Comparison of ENCODE assay signal across 8 mouse cellular contexts in the genomic region with DNA sequence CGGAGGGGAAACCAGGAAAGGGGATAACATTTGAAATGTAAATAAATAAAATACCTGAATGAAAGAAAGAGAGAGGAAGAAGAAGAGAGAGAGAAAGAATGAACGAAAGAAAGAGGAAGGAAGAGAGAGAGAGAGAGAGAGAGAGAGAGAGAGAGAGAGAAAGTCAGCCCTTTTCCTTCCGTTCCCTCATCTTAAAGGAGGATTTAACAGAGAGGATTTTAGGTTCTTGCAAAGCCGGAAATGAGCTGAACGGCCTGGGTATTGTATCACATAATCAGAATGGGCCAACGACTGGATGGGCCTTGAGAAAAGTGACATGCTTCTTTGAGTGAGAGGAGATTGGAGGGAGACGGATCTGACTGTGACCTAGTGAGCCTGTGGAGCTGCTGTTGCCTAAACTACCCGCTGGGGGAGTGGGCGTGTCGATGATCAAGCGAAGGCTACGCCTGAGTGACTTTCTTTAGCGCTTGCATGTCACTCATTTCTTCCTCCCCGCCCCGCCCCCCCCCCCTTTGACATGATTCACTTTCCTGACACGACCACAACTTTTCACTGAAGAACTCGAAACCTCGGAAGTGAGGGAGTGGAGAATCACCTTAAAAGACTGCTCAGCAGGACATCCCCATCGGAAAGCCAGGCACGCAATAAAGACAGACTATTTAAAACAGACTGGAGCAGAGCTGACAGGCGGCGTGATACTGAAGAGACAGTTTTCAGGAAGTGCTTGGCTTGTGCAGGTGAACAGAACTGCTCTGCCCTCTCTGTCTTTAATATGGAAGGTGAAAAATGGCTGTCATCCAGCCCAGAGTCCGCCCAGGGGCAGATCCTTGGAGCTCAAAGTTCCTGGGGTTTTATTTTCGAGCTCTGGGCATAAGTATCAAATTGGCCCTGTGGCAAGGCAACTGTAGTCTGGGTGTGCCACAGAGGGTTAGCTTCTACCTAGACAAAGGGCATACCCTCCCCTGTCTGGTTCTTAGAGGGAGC. TPM values are rescaled to one million over a fixed set of nuclear protein-coding genes. Genes with fewer than 3 reads are reported as not detected.
DNase-seq lines count a peak whose midpoint lies in the region; ATAC-seq and TF ChIP-seq lines count a peak whose summit lies in the region.

No protein-coding gene starts in this region.

- peak; percentile 81 for ATAC-seq in heart, embryonic 16.5 days (replicated peaks; ENCODE audit: extremely low read depth, insufficient read depth, low FRiP score)
- ATAC-seq in lung, postnatal 0 days, result peak; percentile 87

- no peak overlapping the region for H3K27ac ChIP-seq in heart, embryonic 16.5 days (ENCODE audit: low read length)
- no peak overlapping the region for H3K27ac ChIP-seq in lung, postnatal 0 days (ENCODE audit: low read length)

- H3ac ChIP-seq in C2C12 (ENCODE audit: control insufficient read depth, insufficient read length, low read depth), result no peak overlapping the region

- H3K27me3 ChIP-seq in C2C12 (ENCODE audit: control insufficient read depth, insufficient read depth, insufficient read length), result no peaks in the 10 kb centered on the region
- peaks cover 25% of the 10 kb centered on the region for H3K27me3 ChIP-seq in erythroblast, embryonic 14.5 days (ENCODE audit: control insufficient read depth)
- no peaks in the 10 kb centered on the region for H3K27me3 ChIP-seq in heart, embryonic 16.5 days (ENCODE audit: control insufficient read depth, insufficient read depth, low read length)
- H3K27me3 ChIP-seq in lung, postnatal 0 days (replicated peaks; ENCODE audit: insufficient read depth, low read length), result no peaks in the 10 kb centered on the region

- H3K79me2 ChIP-seq in C2C12 (ENCODE audit: control insufficient read depth, insufficient read depth), result no peaks in the 10 kb centered on the region

- 8% methylated on average over 24 of the region's 24 CpGs for WGBS in heart, embryonic 16.5 days
- WGBS in lung, postnatal 0 days, result 7% methylated on average over 22 of the region's 24 CpGs

- H3K36me3 ChIP-seq in C2C12 (ENCODE audit: control insufficient read depth, insufficient read depth), result no peaks in the 10 kb centered on the region
- peaks cover 7% of the 10 kb centered on the region for H3K36me3 ChIP-seq in erythroblast, embryonic 14.5 days (ENCODE audit: control insufficient read depth)
- H3K36me3 ChIP-seq in heart, embryonic 16.5 days (ENCODE audit: control insufficient read depth, insufficient read depth), result no peaks in the 10 kb centered on the region
- no peaks in the 10 kb centered on the region for H3K36me3 ChIP-seq in lung, postnatal 0 days (ENCODE audit: insufficient read depth, low read length)

- peak overlapping the region; percentile 78 for H3K4me2 ChIP-seq in heart, embryonic 16.5 days (ENCODE audit: low read depth, low read length)
- H3K4me2 ChIP-seq in lung, postnatal 0 days (replicated peaks; ENCODE audit: low read depth, low read length), result peak overlapping the region; percentile 52

- no peak for TF ChIP-seq CTCF in C2C12 (IDR thresholded peaks at IDR 0.05; ENCODE audit: control insufficient read depth, insufficient read depth, insufficient read length)
- TF ChIP-seq CTCF in lung, postnatal 0 days (IDR thresholded peaks at IDR 0.05), result peak; percentile 71

- no peaks in the 10 kb centered on the region for H3K79me3 ChIP-seq in C2C12 (ENCODE audit: low read depth)

- DNase-seq in adrenal gland, adult (ENCODE audit: inconsistent age in 2 of 2, low spot score in 1 of 2), result peak; percentile 87 to 93
- DNase-seq in kidney, postnatal 14 days, result peak; percentile 83
- peak; percentile 91 for DNase-seq in lung, postnatal 0 days (ENCODE audit: low spot score)
- peak; percentile 48 for DNase-seq in ovary, postnatal 14 days (ENCODE audit: low spot score)
- DNase-seq in thymus, postnatal 36 days, result peak; percentile 92 to 93

- H3K9ac ChIP-seq in heart, embryonic 16.5 days (ENCODE audit: low read length), result peak overlapping the region; percentile 61
- no peak overlapping the region for H3K9ac ChIP-seq in lung, postnatal 0 days (replicated peaks; ENCODE audit: low read depth)

- peaks cover 4% of the 10 kb centered on the region for H3K9me3 ChIP-seq in erythroblast, embryonic 14.5 days (ENCODE audit: control insufficient read depth, low read length)
- H3K9me3 ChIP-seq in heart, embryonic 16.5 days (replicated peaks; ENCODE audit: control insufficient read depth, low read length), result no peaks in the 10 kb centered on the region
- no peaks in the 10 kb centered on the region for H3K9me3 ChIP-seq in lung, postnatal 0 days (ENCODE audit: low read length)

- peak overlapping the region; percentile 11 for H3K4me3 ChIP-seq in C2C12 (ENCODE audit: insufficient read depth, poor library complexity, severe bottlenecking)
- peak overlapping the region; percentile 13 for H3K4me3 ChIP-seq in erythroblast, embryonic 14.5 days (replicated peaks)
- peak overlapping the region; percentile 46 for H3K4me3 ChIP-seq in heart, embryonic 16.5 days (ENCODE audit: low read length)
- peak overlapping the region; percentile 19; the same call in 1 of the 2 replicates for H3K4me3 ChIP-seq in lung, postnatal 0 days (ENCODE audit: low read depth, low read length)

- H3K4me1 ChIP-seq in erythroblast, embryonic 14.5 days (ENCODE audit: control insufficient read depth), result peaks cover 19% of the 10 kb centered on the region
- H3K4me1 ChIP-seq in heart, embryonic 16.5 days (ENCODE audit: control insufficient read depth, insufficient read depth, low read length), result peaks cover 7% of the 10 kb centered on the region
- H3K4me1 ChIP-seq in lung, postnatal 0 days (ENCODE audit: insufficient read depth, low read depth, low read length), result peaks cover 5% of the 10 kb centered on the region; the same call in 1 of the 2 replicates

- TF ChIP-seq EP300 in lung, postnatal 0 days (IDR thresholded peaks at IDR 0.05), result no peak

TF ChIP-seq in C2C12, 6 proteins besides CTCF, POLR2A, EP300 and RAD21:
- TF ChIP-seq FOSL1 (IDR thresholded peaks at IDR 0.05; ENCODE audit: insufficient read depth, low read length, poor library complexity, severe bottlenecking) (no peak), MAX (IDR thresholded peaks at IDR 0.05) (peak; percentile 30)

RNA-seq across cellular contexts. Expression of a gene that starts 24.0 kb away (rescaled TPM):
- polyA plus RNA-seq in C2C12 (2012; fragmentation: generic; extraction: Trizol), result 7.1 TPM
- 7.9 and 11.3 TPM in 2 replicates for polyA plus RNA-seq in erythroblast, embryonic 14.5 days (2012)
- polyA plus RNA-seq in heart, embryonic 16.5 days (2015; fragmentation: Nextera tagmentation; extraction: Ambion mirVana), result 20.1 and 22.6 TPM in 2 replicates
- 23.0 and 35.0 TPM in 2 replicates for polyA plus RNA-seq in lung, postnatal 0 days (2015; fragmentation: Nextera tagmentation; extraction: Ambion mirVana)
